Mouse (Mus musculus) neural tube, embryonic 11.5 days (tissue): Measurements from ENCODE around the gene Glg1. TPM values are rescaled to one million over a fixed set of nuclear protein-coding genes. Genes with fewer than 3 reads are reported as not detected.
"Not testable (repeated sequence)": the region's sequence is repeated elsewhere in the genome, so short reads cannot be mapped to it uniquely, and the experiment has no call there.

Experiments
- ATAC-seq: fragments of 200-750 bp; cut with Nextera tagmentation; 2 replicates; pipeline ENCODE4 v1.8.0; 2017; ENCODE audit warnings: moderate number of reproducible peaks, mild to moderate bottlenecking, moderate TSS enrichment, moderate library complexity; ENCODE audit not compliant: insufficient read depth, low FRiP score, low TSS enrichment
- DNase-seq: peaks from one replicate; pipeline ENCODE4 v3.0.0-alpha.2; 2015; ENCODE audit warnings: low spot score
- H3K27ac ChIP-seq: fragments of 300-500 bp; sonication (generic); 2 replicates; pipeline ENCODE4 v1.5.1; 2014; ENCODE audit warnings: low read depth, mild to moderate bottlenecking, low read length
- H3K27me3 ChIP-seq: fragments of 300-500 bp; sonication (generic); 2 replicates; pipeline ENCODE4 v1.6.1; 2014; ENCODE audit warnings: mild to moderate bottlenecking, low read length, mixed read lengths; ENCODE audit not compliant: control insufficient read depth, insufficient read depth
- H3K36me3 ChIP-seq: fragments of 300-500 bp; sonication (generic); 2 replicates; pipeline ENCODE4 v1.6.1; 2014; ENCODE audit warnings: mild to moderate bottlenecking, low read length, moderate library complexity, mixed read lengths; ENCODE audit not compliant: control insufficient read depth, insufficient read depth
- H3K4me1 ChIP-seq: fragments of 300-500 bp; sonication (generic); 2 replicates; pipeline ENCODE4 v1.6.1; 2014; ENCODE audit warnings: low read length, mixed read lengths; ENCODE audit not compliant: control insufficient read depth, insufficient read depth
- H3K4me2 ChIP-seq: fragments of 300-500 bp; sonication (generic); 2 replicates; pipeline ENCODE4 v1.6.1; 2014; ENCODE audit warnings: low read depth, mild to moderate bottlenecking, moderate library complexity
- H3K4me3 ChIP-seq: fragments of 300-500 bp; sonication (generic); 2 replicates; pipeline ENCODE4 v1.5.1; 2014; ENCODE audit warnings: low read depth, low read length
- H3K9ac ChIP-seq: fragments of 300-500 bp; sonication (generic); 2 replicates; pipeline ENCODE4 v1.6.1; 2014; ENCODE audit warnings: mild to moderate bottlenecking, low read length
- H3K9me3 ChIP-seq: fragments of 300-500 bp; sonication (generic); 2 replicates; pipeline ENCODE4 v1.6.1; 2016; ENCODE audit warnings: low read length; ENCODE audit not compliant: control insufficient read depth
- WGBS: fragments of 180-500 bp; shearing (Covaris S2); extraction: QIAGEN DNeasy Blood & Tissue Kit; methylation state at CpG from one replicate; pipeline ENCODE4 v1.1.7; 2014; 5-methylcytosine and 5-hydroxymethylcytosine counted together
- polyA plus RNA-seq: library from polyadenylated mRNA; unstranded; fragments of >200 nt; fragmentation: Nextera tagmentation; extraction: Ambion mirVana; gene quantifications from 2 replicates; pipeline ENCODE4 v1.2.1, GENCODE M21; 2014

Glg1 gene
- polyA plus RNA-seq, 1 experiment from 2014 or later: 83.2 TPM

GRCm38 (mm10) chr8:111260251-111260650, 1.2 kb upstream of the Glg1 start:
- no peaks in the 10 kb centered on the region for H3K36me3 ChIP-seq
- no peak overlapping the region for H3K27ac ChIP-seq
- ATAC-seq: no peak
- no peaks in the 10 kb centered on the region for H3K9me3 ChIP-seq
- 93% methylated on average over 5 of the region's 5 CpGs for WGBS
- H3K4me1 ChIP-seq: peaks cover 5% of the 10 kb centered on the region; the same call in 1 of the 2 replicates
- H3K27me3 ChIP-seq: no peaks in the 10 kb centered on the region
- no peak overlapping the region for H3K9ac ChIP-seq
- no peak for DNase-seq
- no peak overlapping the region for H3K4me2 ChIP-seq
- H3K4me3 ChIP-seq: no peak overlapping the region

GRCm38 (mm10) chr8:111259408-111259741, 359 bp upstream of the Glg1 start:
- H3K4me2 ChIP-seq: peak overlapping the region; percentile 47
- peak overlapping the region; percentile 71 for H3K4me3 ChIP-seq
- H3K9ac ChIP-seq: peak overlapping the region; percentile 94
- peaks cover 5% of the 10 kb centered on the region; the same call in 1 of the 2 replicates for H3K4me1 ChIP-seq
- no peaks in the 10 kb centered on the region for H3K9me3 ChIP-seq
- DNase-seq (no peak), ATAC-seq (0 out of 2 replicates have a peak, but pooled peaks have one; percentile 4)
- H3K27me3 ChIP-seq: no peaks in the 10 kb centered on the region
- no peaks in the 10 kb centered on the region for H3K36me3 ChIP-seq
- no peak overlapping the region for H3K27ac ChIP-seq
- 13% methylated on average over 13 of the region's 13 CpGs for WGBS

- DNase-seq: no peak
- WGBS: 1% methylated on average over 26 of the region's 26 CpGs
- peak overlapping the region; percentile 94 for H3K9ac ChIP-seq
- H3K27ac ChIP-seq: peak overlapping the region; percentile 97
- peak; percentile 49 for ATAC-seq
- H3K4me1 ChIP-seq: peaks cover 5% of the 10 kb centered on the region; the same call in 1 of the 2 replicates
- H3K4me3 ChIP-seq: peak overlapping the region; percentile 71
- H3K4me2 ChIP-seq: peak overlapping the region; percentile 47
- no peaks in the 10 kb centered on the region for H3K36me3 ChIP-seq
- H3K27me3 ChIP-seq: no peaks in the 10 kb centered on the region
- H3K9me3 ChIP-seq: no peaks in the 10 kb centered on the region
These were observed 896 bp downstream of the Glg1 start for GRCm38 (mm10) chr8:111258010-111258630.

GRCm38 (mm10) chr8:111252487-111253112, 6.4 kb downstream of the Glg1 start:
- H3K4me1 ChIP-seq: peaks cover 3% of the 10 kb centered on the region; the same call in 1 of the 2 replicates
- WGBS: 89% methylated on average over 4 of the region's 4 CpGs

GRCm38 (mm10) chr8:111250111-111250510, 8.9 kb downstream of the Glg1 start:
- ATAC-seq (no peak), DNase-seq (no peak)
- no peaks in the 10 kb centered on the region for H3K36me3 ChIP-seq
- H3K4me1 ChIP-seq: no peaks in the 10 kb centered on the region
- WGBS: 79% methylated on average over 2 of the region's 2 CpGs
- no peaks in the 10 kb centered on the region for H3K9me3 ChIP-seq
- no peaks in the 10 kb centered on the region for H3K27me3 ChIP-seq
- H3K27ac ChIP-seq: no peak overlapping the region
- H3K4me3 ChIP-seq: no peak overlapping the region
- no peak overlapping the region for H3K4me2 ChIP-seq
- H3K9ac ChIP-seq: no peak overlapping the region

More at GRCm38 (mm10) chr8:111252487-111253112, 6.4 kb downstream of the Glg1 start:
- Histone ChIP-seq H3K36me3 (no peaks in the 10 kb centered on the region), H3K9me3 (no peaks in the 10 kb centered on the region), H3K27ac (no peak overlapping the region), H3K4me2 (no peak overlapping the region), H3K4me3 (no peak overlapping the region), H3K9ac (no peak overlapping the region), H3K27me3 (no peaks in the 10 kb centered on the region)
- no peak for DNase-seq
- no peak for ATAC-seq

- Histone ChIP-seq H3K36me3 (no peaks in the 10 kb centered on the region), H3K4me2 (no peak overlapping the region), H3K27me3 (no peaks in the 10 kb centered on the region), H3K9me3 (no peaks in the 10 kb centered on the region), H3K4me3 (no peak overlapping the region), H3K9ac (no peak overlapping the region), H3K4me1 (no peaks in the 10 kb centered on the region), H3K27ac (no peak overlapping the region)
- no peak for DNase-seq
- ATAC-seq: no peak
These were observed 10.9 kb downstream of the Glg1 start for GRCm38 (mm10) chr8:111248136-111248535.

- H3K4me3 ChIP-seq, H3K4me2 ChIP-seq, H3K27me3 ChIP-seq, H3K9me3 ChIP-seq, H3K4me1 ChIP-seq, H3K9ac ChIP-seq, H3K36me3 ChIP-seq, ATAC-seq, H3K27ac ChIP-seq, DNase-seq: not testable (repeated sequence)
- WGBS: 97% methylated on average over 1 of the region's 1 CpGs
These were observed 12.2 kb downstream of the Glg1 start for GRCm38 (mm10) chr8:111246864-111247263.

- Histone ChIP-seq H3K27me3 (no peaks in the 10 kb centered on the region), H3K36me3 (no peaks in the 10 kb centered on the region), H3K9me3 (no peaks in the 10 kb centered on the region), H3K4me3 (no peak overlapping the region), H3K9ac (no peak overlapping the region), H3K4me2 (no peak overlapping the region), H3K4me1 (no peaks in the 10 kb centered on the region), H3K27ac (no peak overlapping the region)
- ATAC-seq (no peak), DNase-seq (no peak)
- 93% methylated on average over 4 of the region's 4 CpGs for WGBS
These were observed 12.7 kb downstream of the Glg1 start for GRCm38 (mm10) chr8:111246287-111246830.

GRCm38 (mm10) chr8:111237301-111237700, 21.7 kb downstream of the Glg1 start:
- Histone ChIP-seq H3K4me2 (no peak overlapping the region), H3K36me3 (no peaks in the 10 kb centered on the region), H3K27ac (no peak overlapping the region), H3K27me3 (no peaks in the 10 kb centered on the region), H3K9ac (no peak overlapping the region), H3K4me1 (no peaks in the 10 kb centered on the region), H3K4me3 (no peak overlapping the region), H3K9me3 (no peaks in the 10 kb centered on the region)
- ATAC-seq (no peak), DNase-seq (no peak)
- 83% methylated on average over 3 of the region's 3 CpGs for WGBS
